Mouse (Mus musculus): ENCODE results near the gene Eif4enif1. TPM values are rescaled to one million over a fixed set of nuclear protein-coding genes. Genes with fewer than 3 reads are reported as not detected.
A peak's percentile ranks its signal among the peaks of the same experiment; 100 is the strongest.

The Eif4enif1 gene
- polyA plus RNA-seq, 1 experiment from 2014 or later, result 60.4 TPM

DNA sequence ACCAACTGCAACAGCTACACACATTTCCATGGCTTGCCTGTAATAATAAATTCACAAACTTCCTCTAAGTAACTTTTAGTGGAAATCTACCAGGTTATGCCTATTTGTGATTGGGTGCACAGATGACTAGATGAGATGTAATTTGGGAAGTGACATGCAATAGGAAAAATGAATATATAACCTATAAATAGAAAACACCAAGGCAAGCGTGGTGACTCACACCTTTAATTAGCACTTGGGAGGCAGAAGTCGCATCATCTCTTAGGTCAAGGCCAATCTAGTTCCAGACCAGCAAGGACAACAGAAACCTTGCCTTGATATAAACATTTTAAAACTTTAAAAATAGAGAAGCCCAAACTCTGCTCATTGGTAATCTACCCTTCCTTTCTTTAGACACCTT is 45.2 kb downstream of the Eif4enif1 start:
- Histone ChIP-seq H3K9me3 (no peaks in the 10 kb centered on the region), H3K27me3 (ENCODE audit: poor library complexity, severe bottlenecking) (no peaks in the 10 kb centered on the region), H3K4me1 (no peaks in the 10 kb centered on the region), H3K36me3 (replicated peaks) (peaks cover 100% of the 10 kb centered on the region), H3K4me3 (no peak overlapping the region), H3K27ac (no peak overlapping the region)
- WGBS, result 93% methylated on average over 2 of the region's 2 CpGs
- DNase-seq (ENCODE audit: extremely low spot score, low spot score), result no peak

DNA sequence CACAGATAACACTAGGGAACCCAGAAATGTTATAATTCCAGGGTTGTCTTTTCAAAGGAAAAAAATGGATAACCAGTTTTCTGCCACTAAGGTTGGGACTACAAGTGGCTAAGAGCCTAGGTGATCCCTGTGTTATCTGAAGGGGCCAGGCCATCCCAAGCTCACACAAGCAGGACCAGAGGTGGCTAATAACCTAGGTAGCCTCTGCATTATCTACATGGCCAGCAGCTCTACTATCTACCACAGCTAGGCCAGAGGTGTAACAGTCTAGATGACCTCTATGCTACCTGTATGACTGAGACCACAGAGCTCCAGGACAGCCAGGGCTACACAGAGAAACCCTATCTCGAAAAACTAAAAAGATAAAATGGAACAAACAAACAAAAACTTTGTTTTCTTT is 57.3 kb downstream of the Eif4enif1 start:
- no peak for DNase-seq (ENCODE audit: extremely low spot score, low spot score)
- WGBS, result 100% methylated on average over 1 of the region's 1 CpGs
- peaks cover 100% of the 10 kb centered on the region for H3K36me3 ChIP-seq (replicated peaks)
- H3K4me3 ChIP-seq, result no peak overlapping the region
- H3K27me3 ChIP-seq (ENCODE audit: poor library complexity, severe bottlenecking), result no peaks in the 10 kb centered on the region
- no peaks in the 10 kb centered on the region for H3K9me3 ChIP-seq
- peaks cover 11% of the 10 kb centered on the region for H3K4me1 ChIP-seq
- no peak overlapping the region for H3K27ac ChIP-seq

GRCm38 (mm10) chr11:3265291-3266078 is 63.3 kb downstream of the Eif4enif1 start:
- peak; percentile 46 for DNase-seq (ENCODE audit: extremely low spot score, low spot score)
- H3K4me1 ChIP-seq, result peaks cover 36% of the 10 kb centered on the region
- no peaks in the 10 kb centered on the region for H3K27me3 ChIP-seq (ENCODE audit: poor library complexity, severe bottlenecking)
- no peaks in the 10 kb centered on the region for H3K9me3 ChIP-seq
- peak overlapping the region; percentile 92 for H3K4me3 ChIP-seq
- peak overlapping the region; percentile 98 for H3K27ac ChIP-seq
- peaks cover 43% of the 10 kb centered on the region for H3K36me3 ChIP-seq (replicated peaks)
- WGBS, result 2% methylated on average over 26 of the region's 26 CpGs

DNA sequence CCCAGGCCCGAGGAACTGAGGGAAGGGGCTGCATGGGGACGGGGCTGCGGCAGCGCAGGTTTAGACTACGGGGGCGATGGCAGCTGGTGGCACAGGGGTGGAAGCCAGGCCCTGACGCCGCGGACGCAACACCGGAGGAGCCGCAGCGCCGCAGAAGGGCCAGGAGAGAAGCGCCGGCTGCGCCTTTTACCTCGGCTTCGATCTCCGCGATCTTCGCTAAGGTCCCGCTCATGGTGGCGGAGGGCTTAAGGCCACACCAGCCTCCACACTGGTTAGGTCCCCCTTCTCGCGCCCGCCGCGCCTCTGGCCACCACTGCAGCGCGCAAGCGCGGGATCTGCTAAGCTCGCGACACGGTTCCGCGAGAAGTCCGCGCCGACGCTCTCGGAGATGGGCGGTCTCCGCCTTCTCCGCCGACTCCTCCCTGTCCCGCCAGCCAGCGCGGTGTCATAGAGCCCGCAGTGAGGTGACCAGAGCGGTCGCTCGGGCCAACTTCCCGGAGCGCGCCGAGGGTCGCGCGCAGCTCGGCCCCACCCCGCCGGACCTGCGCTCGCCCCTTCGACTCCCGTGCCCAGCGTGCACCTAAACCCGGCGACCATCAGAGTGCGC is 64.0 kb downstream of the Eif4enif1 start, which contains the start of gene Drg1:
Gene Drg1 (minus strand): TSS at position 337 of the 607 bp plus-strand sequence.
- peak; percentile 95 for DNase-seq (ENCODE audit: extremely low spot score, low spot score)
- H3K4me1 ChIP-seq, result peaks cover 36% of the 10 kb centered on the region
- H3K27me3 ChIP-seq (ENCODE audit: poor library complexity, severe bottlenecking), result no peaks in the 10 kb centered on the region
- under 1% methylated on average over 72 of the region's 72 CpGs for WGBS
- peak within 1 kb of the TSS; percentile 92 for H3K4me3 ChIP-seq
- no peaks in the 10 kb centered on the region for H3K9me3 ChIP-seq
- H3K36me3 ChIP-seq (replicated peaks), result peaks cover 36% of the 10 kb centered on the region
- H3K27ac ChIP-seq, result peak within 1 kb of the TSS; percentile 98

DNA sequence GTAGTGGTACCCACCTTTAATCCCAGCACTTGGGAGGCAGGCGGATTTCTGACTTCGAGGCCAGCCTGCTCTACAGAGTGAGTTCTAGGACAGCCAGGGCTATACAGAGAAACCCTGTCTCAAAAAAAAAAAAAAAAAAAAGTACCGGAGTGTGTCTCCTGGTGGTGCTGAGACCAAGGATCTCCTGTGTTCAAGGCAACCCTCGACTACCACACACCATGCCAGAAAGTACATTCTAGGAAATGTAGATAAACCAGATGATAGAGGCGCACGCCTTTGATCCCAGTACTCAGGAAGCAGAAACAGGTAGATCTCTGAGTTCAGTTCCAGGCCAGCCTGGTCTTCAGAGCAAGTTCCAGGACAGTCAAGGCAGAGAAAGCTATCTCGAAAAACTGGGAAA is 64.9 kb downstream of the Eif4enif1 start:
- Histone ChIP-seq H3K27ac (peak overlapping the region; percentile 98), H3K4me1 (peaks cover 36% of the 10 kb centered on the region), H3K27me3 (ENCODE audit: poor library complexity, severe bottlenecking) (no peaks in the 10 kb centered on the region), H3K9me3 (no peaks in the 10 kb centered on the region), H3K4me3 (peak overlapping the region; percentile 92), H3K36me3 (replicated peaks) (peaks cover 26% of the 10 kb centered on the region)
- DNase-seq (ENCODE audit: extremely low spot score, low spot score), result no peak
- WGBS, result 52% methylated on average over 7 of the region's 7 CpGs

DNA sequence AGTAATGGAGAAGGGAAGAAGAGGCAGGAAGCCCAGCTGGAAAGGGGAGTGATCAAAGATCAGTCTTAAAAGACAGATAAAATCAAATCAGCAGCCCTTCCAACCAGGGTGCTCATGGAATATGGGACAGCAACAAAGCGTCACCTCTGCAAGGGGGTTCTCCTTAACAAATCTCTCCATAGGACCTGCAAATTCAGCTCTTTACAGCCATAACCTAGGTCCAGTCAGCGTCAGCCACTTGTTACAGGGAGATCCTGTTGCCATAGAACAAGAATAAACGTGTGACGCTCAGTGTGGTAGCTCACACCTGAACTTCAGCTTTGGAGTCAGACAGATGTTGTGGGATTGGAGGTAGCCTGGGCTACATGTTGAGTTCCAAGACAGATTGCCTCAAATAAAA is 67.0 kb downstream of the Eif4enif1 start:
- 38% methylated on average over 4 of the region's 4 CpGs for WGBS
- Histone ChIP-seq H3K27me3 (ENCODE audit: poor library complexity, severe bottlenecking) (no peaks in the 10 kb centered on the region), H3K36me3 (replicated peaks) (peaks cover 5% of the 10 kb centered on the region), H3K4me3 (no peak overlapping the region), H3K9me3 (no peaks in the 10 kb centered on the region), H3K27ac (no peak overlapping the region), H3K4me1 (peaks cover 29% of the 10 kb centered on the region)
- DNase-seq (ENCODE audit: extremely low spot score, low spot score), result no peak

DNA sequence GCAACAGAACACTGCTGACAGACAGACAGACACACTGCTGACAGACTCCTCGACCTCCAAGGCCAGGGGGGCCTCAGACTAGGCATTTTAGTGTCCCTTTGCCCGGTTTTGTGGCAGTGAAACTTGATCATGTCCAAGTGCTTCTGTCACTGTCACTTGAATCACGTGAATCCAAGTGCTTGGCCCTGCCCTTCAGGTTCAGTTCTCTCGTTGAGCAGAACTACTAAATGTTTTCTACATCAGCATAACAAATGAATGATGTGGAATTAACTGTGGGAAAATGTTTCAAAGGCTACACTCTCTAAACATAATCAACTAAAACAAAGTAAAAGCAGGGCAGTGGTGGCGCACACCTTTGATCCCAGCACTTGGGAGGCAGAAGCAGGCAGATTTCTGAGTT is 76.2 kb downstream of the Eif4enif1 start:
- WGBS, result 70% methylated on average over 5 of the region's 5 CpGs
- no peaks in the 10 kb centered on the region for H3K27me3 ChIP-seq (ENCODE audit: poor library complexity, severe bottlenecking)
- DNase-seq (ENCODE audit: extremely low spot score, low spot score), result no peak

DNA sequence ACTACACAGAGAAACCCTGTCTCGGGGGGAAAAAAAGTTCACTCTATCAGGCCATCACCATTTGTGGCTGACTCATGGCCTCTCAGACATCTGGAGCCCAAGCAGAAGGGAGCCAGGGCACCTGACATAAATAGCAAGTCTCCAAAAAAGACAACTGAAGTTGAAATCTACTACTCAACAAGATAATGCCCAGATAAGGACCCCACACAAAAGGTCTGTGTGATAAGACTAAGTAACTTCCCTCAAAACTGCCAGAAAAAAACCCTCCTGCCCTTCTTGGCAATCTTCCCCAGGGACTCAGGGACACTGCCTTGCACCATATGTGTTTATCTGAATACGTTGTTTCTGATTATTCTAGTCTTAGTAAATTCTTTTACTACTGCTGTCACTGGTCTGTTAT is 77.5 kb downstream of the Eif4enif1 start:
- H3K9me3 ChIP-seq, result peaks cover 18% of the 10 kb centered on the region
- H3K4me1 ChIP-seq, result no peaks in the 10 kb centered on the region
- no peak overlapping the region for H3K27ac ChIP-seq
- H3K36me3 ChIP-seq (replicated peaks), result no peaks in the 10 kb centered on the region
- no peak for DNase-seq (ENCODE audit: extremely low spot score, low spot score)
- WGBS, result 88% methylated on average over 2 of the region's 2 CpGs
- no peak overlapping the region for H3K4me3 ChIP-seq
- no peaks in the 10 kb centered on the region for H3K27me3 ChIP-seq (ENCODE audit: poor library complexity, severe bottlenecking)

More for the DNA sequence above, 76.2 kb downstream of the Eif4enif1 start:
- Histone ChIP-seq H3K4me3 (no peak overlapping the region), H3K27ac (no peak overlapping the region), H3K9me3 (peaks cover 18% of the 10 kb centered on the region), H3K36me3 (replicated peaks) (no peaks in the 10 kb centered on the region), H3K4me1 (no peaks in the 10 kb centered on the region)

DNA sequence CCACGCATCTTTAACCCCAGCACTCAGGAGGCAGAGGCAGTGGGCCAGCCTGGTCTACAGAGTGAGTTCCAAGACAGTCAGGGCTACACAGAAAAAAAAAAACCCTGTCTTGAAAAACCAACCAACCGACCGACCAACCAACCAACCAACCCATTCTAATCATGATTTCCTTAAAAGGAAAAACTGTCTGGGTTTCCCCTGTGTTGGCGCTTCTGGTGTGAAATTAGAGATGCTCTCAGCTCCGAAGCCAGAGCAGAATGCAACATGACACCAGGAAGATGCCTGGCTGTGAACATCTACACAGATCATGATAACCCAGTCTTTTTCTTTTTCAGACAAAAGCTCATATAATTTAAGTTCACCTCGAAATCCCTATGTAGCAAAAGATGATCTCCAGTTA is 80.7 kb downstream of the Eif4enif1 start:
- Histone ChIP-seq H3K9me3 (peaks cover 18% of the 10 kb centered on the region), H3K36me3 (replicated peaks) (no peaks in the 10 kb centered on the region), H3K27ac (no peak overlapping the region), H3K27me3 (ENCODE audit: poor library complexity, severe bottlenecking) (no peaks in the 10 kb centered on the region), H3K4me1 (peaks cover 10% of the 10 kb centered on the region), H3K4me3 (no peak overlapping the region)
- no peak for DNase-seq (ENCODE audit: extremely low spot score, low spot score)
- WGBS, result 86% methylated on average over 6 of the region's 6 CpGs

- H3K4me3 ChIP-seq, result no peak overlapping the region
- H3K4me1 ChIP-seq, result peaks cover 17% of the 10 kb centered on the region
- no peak overlapping the region for H3K27ac ChIP-seq
- 93% methylated on average over 6 of the region's 6 CpGs for WGBS
- no peaks in the 10 kb centered on the region for H3K27me3 ChIP-seq (ENCODE audit: poor library complexity, severe bottlenecking)
- H3K9me3 ChIP-seq, result peaks cover 18% of the 10 kb centered on the region
- no peaks in the 10 kb centered on the region for H3K36me3 ChIP-seq (replicated peaks)
- DNase-seq (ENCODE audit: extremely low spot score, low spot score), result no peak
Observed at GRCm38 (mm10) chr11:3283645-3284044, 81.5 kb downstream of the Eif4enif1 start.

DNA sequence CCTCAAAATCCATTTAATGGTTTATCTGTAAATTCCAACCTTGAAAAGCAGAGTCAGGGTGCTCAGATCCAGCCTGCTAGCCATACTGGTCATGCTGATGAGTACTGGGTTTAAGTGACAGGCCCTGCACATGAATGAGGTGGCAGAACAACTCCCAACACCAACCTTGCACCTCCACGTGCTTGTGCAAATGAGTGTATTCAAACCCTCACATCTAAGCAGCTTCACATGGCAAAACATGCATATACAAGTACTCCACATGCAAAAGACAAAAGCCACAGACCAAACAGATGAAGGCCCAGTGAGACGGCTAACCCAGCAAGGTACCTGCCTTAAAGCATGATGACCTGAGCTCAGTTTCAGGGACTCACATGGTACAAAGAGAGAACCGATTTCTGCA is 83.7 kb downstream of the Eif4enif1 start:
- no peak for DNase-seq (ENCODE audit: extremely low spot score, low spot score)
- H3K9me3 ChIP-seq, result peaks cover 17% of the 10 kb centered on the region
- H3K27me3 ChIP-seq (ENCODE audit: poor library complexity, severe bottlenecking), result no peaks in the 10 kb centered on the region
- no peak overlapping the region for H3K27ac ChIP-seq
- 91% methylated on average over 3 of the region's 3 CpGs for WGBS
- peaks cover 4% of the 10 kb centered on the region for H3K36me3 ChIP-seq (replicated peaks)
- H3K4me1 ChIP-seq, result peaks cover 20% of the 10 kb centered on the region
- H3K4me3 ChIP-seq, result no peak overlapping the region

GRCm38 (mm10) chr11:3287131-3287530 is 84.9 kb downstream of the Eif4enif1 start:
- no peak overlapping the region for H3K27ac ChIP-seq
- DNase-seq (ENCODE audit: extremely low spot score, low spot score), result no peak
- H3K4me3 ChIP-seq, result no peak overlapping the region
- peaks cover 14% of the 10 kb centered on the region for H3K36me3 ChIP-seq (replicated peaks)
- H3K4me1 ChIP-seq, result peaks cover 25% of the 10 kb centered on the region
- 65% methylated on average over 6 of the region's 6 CpGs for WGBS
- peaks cover 6% of the 10 kb centered on the region; the same call in 1 of the 2 replicates for H3K9me3 ChIP-seq
- H3K27me3 ChIP-seq (ENCODE audit: poor library complexity, severe bottlenecking), result no peaks in the 10 kb centered on the region

- H3K4me1 ChIP-seq, result peaks cover 30% of the 10 kb centered on the region
- H3K27me3 ChIP-seq (ENCODE audit: poor library complexity, severe bottlenecking), result no peaks in the 10 kb centered on the region
- no peak for DNase-seq (ENCODE audit: extremely low spot score, low spot score)
- peaks cover 6% of the 10 kb centered on the region; the same call in 1 of the 2 replicates for H3K9me3 ChIP-seq
- 70% methylated on average over 5 of the region's 5 CpGs for WGBS
- peak overlapping the region; percentile 100 for H3K27ac ChIP-seq
- peak overlapping the region; percentile 95 for H3K4me3 ChIP-seq
- peaks cover 15% of the 10 kb centered on the region for H3K36me3 ChIP-seq (replicated peaks)
Observed at GRCm38 (mm10) chr11:3287921-3288320, 85.7 kb downstream of the Eif4enif1 start.
